Mouse (Mus musculus): ENCODE measurements around the gene Rpia. TPM values are rescaled to one million over a fixed set of nuclear protein-coding genes. Genes with fewer than 3 reads are reported as not detected.
A peak's percentile ranks its signal among the peaks of the same experiment; 100 is the strongest.

Rpia gene
- polyA plus RNA-seq, 1 experiment from 2014 or later = 2.6 TPM

DNA sequence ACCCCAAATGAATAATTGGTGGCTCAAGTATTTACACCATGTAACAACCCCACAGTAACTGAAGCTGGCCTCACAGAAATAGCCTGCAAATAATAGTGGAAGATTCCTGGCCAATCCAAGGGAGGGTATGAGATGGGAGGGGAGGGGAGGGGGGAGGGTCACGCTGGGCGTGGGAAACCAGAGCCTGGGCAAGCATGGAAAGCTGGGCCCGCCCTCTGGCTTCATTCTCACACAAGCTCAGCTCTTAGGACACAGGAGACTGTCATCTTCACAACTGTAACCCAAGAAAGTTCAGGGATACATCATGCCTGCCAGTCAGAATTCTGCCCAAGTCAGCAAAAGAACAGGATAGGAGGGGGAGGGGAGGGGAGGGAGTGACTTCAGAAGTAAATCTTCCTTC lies 6.2 kb downstream of the Rpia start:
- TF ChIP-seq EP300 (optimal IDR thresholded peaks at IDR 0.05) (no peak), CTCF (IDR thresholded peaks at IDR 0.05; ENCODE audit: low read depth) (no peak)
- H3K9me3 ChIP-seq (ENCODE audit: control insufficient read depth, low read length) = no peaks in the 10 kb centered on the region
- 0 out of 2 replicates have a peak overlapping the region, but pooled peaks have one; percentile 4 for H3K27ac ChIP-seq (replicated peaks)
- ATAC-seq (ENCODE audit: low FRiP score, low TSS enrichment) = no peak
- no peak overlapping the region for H3K4me2 ChIP-seq (replicated peaks; ENCODE audit: low read depth)
- peaks cover 5% of the 10 kb centered on the region; the same call in 1 of the 2 replicates for H3K36me3 ChIP-seq (ENCODE audit: control insufficient read depth, insufficient read depth, low read length)
- H3K9ac ChIP-seq (ENCODE audit: low read length) = no peak overlapping the region
- H3K4me1 ChIP-seq (replicated peaks; ENCODE audit: control insufficient read depth, insufficient read depth) = no peaks in the 10 kb centered on the region; the same call in 1 of the 2 replicates
- DNase-seq (ENCODE audit: low spot score) = no peak
- H3K4me3 ChIP-seq (ENCODE audit: low read depth, low read length) = no peak overlapping the region
- 47% methylated on average over 3 of the region's 3 CpGs for WGBS
- H3K27me3 ChIP-seq (ENCODE audit: control insufficient read depth, insufficient read depth, low read length) = no peaks in the 10 kb centered on the region

DNA sequence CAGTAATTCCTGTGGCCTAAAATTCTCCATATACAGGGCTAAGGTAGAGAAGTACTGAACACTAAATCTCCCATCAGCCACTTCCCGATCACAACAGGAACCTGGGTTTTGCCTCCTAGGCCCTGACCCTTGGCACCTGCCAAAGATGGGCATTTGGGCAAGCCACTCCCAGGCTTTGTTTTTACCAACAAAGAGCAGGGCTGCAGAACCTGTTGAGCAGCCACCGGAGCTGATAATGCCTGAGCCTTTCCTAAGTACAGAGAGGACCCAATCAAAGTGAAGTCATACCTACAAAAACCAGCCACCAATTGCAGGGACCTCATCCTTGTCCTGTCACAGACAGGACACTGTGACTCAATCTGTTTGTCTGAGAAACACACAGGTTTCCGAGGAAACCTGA lies 7.2 kb downstream of the Rpia start:
- H3K9ac ChIP-seq (ENCODE audit: low read length) = no peak overlapping the region
- no peaks in the 10 kb centered on the region for H3K9me3 ChIP-seq (ENCODE audit: control insufficient read depth, low read length)
- H3K4me2 ChIP-seq (replicated peaks; ENCODE audit: low read depth) = no peak overlapping the region
- WGBS = 55% methylated on average over 3 of the region's 3 CpGs
- no peak for TF ChIP-seq EP300 (optimal IDR thresholded peaks at IDR 0.05)
- no peak for TF ChIP-seq CTCF (IDR thresholded peaks at IDR 0.05; ENCODE audit: low read depth)
- DNase-seq (ENCODE audit: low spot score) (peak; percentile 46), ATAC-seq (ENCODE audit: low FRiP score, low TSS enrichment) (no peak)
- no peak overlapping the region for H3K4me3 ChIP-seq (ENCODE audit: low read depth, low read length)
- no peak overlapping the region for H3K27ac ChIP-seq (replicated peaks)
- H3K27me3 ChIP-seq (ENCODE audit: control insufficient read depth, insufficient read depth, low read length) = no peaks in the 10 kb centered on the region
- H3K36me3 ChIP-seq (ENCODE audit: control insufficient read depth, insufficient read depth, low read length) = peaks cover 5% of the 10 kb centered on the region; the same call in 1 of the 2 replicates
- no peaks in the 10 kb centered on the region for H3K4me1 ChIP-seq (replicated peaks; ENCODE audit: control insufficient read depth, insufficient read depth)

- Histone ChIP-seq H3K36me3 (ENCODE audit: control insufficient read depth, insufficient read depth, low read length) (peaks cover 5% of the 10 kb centered on the region; the same call in 1 of the 2 replicates), H3K4me3 (ENCODE audit: low read depth, low read length) (no peak overlapping the region), H3K4me1 (replicated peaks; ENCODE audit: control insufficient read depth, insufficient read depth) (no peaks in the 10 kb centered on the region), H3K27me3 (ENCODE audit: control insufficient read depth, insufficient read depth, low read length) (no peaks in the 10 kb centered on the region), H3K27ac (replicated peaks) (no peak overlapping the region), H3K9ac (ENCODE audit: low read length) (no peak overlapping the region), H3K9me3 (ENCODE audit: control insufficient read depth, low read length) (no peaks in the 10 kb centered on the region), H3K4me2 (replicated peaks; ENCODE audit: low read depth) (no peak overlapping the region)
- no peak for TF ChIP-seq CTCF (IDR thresholded peaks at IDR 0.05; ENCODE audit: low read depth)
- TF ChIP-seq EP300 (optimal IDR thresholded peaks at IDR 0.05) = no peak
- DNase-seq (ENCODE audit: low spot score) (no peak), ATAC-seq (ENCODE audit: low FRiP score, low TSS enrichment) (no peak)
- WGBS = 83% methylated on average over 2 of the region's 2 CpGs
Observed at GRCm38 (mm10) chr6:70781336-70781735, 10.7 kb downstream of the Rpia start.

DNA sequence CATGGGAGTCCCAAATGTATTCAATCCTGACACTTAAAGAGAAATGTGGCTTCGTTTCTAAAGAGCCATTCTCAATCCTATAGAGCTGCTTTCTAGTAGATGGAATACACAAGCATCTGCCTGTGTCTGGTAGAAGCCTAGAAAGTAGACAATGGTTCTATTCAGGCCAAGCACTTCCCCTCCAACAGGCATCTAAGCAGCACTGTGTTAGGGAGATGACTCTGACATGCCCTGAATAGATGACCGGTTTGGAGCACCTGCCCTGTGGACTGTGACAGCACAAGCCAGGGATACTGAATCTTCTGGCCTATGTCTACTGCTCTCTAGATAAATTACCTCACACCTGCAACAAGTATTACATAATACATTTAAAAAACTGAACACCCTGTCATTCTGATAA lies 17.7 kb downstream of the Rpia start:
- no peaks in the 10 kb centered on the region for H3K9me3 ChIP-seq (ENCODE audit: control insufficient read depth, low read length)
- no peaks in the 10 kb centered on the region for H3K4me1 ChIP-seq (replicated peaks; ENCODE audit: control insufficient read depth, insufficient read depth)
- no peak for DNase-seq (ENCODE audit: low spot score)
- ATAC-seq (ENCODE audit: low FRiP score, low TSS enrichment) = no peak
- no peak overlapping the region for H3K27ac ChIP-seq (replicated peaks)
- H3K9ac ChIP-seq (ENCODE audit: low read length) = no peak overlapping the region
- WGBS = 72% methylated on average over 2 of the region's 2 CpGs
- no peak overlapping the region for H3K4me3 ChIP-seq (ENCODE audit: low read depth, low read length)
- no peak for TF ChIP-seq CTCF (IDR thresholded peaks at IDR 0.05; ENCODE audit: low read depth)
- TF ChIP-seq EP300 (optimal IDR thresholded peaks at IDR 0.05) = no peak
- no peak overlapping the region for H3K4me2 ChIP-seq (replicated peaks; ENCODE audit: low read depth)
- H3K36me3 ChIP-seq (ENCODE audit: control insufficient read depth, insufficient read depth, low read length) = peaks cover 5% of the 10 kb centered on the region
- H3K27me3 ChIP-seq (ENCODE audit: control insufficient read depth, insufficient read depth, low read length) = no peaks in the 10 kb centered on the region

DNA sequence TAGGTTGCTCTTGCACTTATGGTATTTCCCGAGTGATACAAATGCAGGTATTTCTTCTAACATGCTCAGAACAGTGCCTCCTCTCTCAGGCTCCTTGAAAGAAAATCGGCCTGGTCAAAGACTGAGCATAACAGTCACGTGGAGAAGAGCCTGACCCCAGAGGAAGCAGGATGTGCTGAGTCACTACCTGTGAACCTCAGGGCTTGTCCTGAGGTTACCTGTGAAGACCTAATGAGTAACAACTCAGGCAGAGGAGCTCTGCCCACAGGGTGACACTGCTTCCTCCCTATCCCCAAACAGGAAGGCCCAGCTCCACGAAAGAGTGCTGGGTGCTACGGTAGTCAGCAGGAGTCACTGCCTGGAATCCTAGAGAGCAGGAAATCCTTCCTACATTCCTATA lies 18.3 kb downstream of the Rpia start:
- WGBS = 82% methylated on average over 5 of the region's 5 CpGs
- Histone ChIP-seq H3K36me3 (ENCODE audit: control insufficient read depth, insufficient read depth, low read length) (peaks cover 5% of the 10 kb centered on the region), H3K4me2 (replicated peaks; ENCODE audit: low read depth) (no peak overlapping the region), H3K9me3 (ENCODE audit: control insufficient read depth, low read length) (no peaks in the 10 kb centered on the region), H3K4me1 (replicated peaks; ENCODE audit: control insufficient read depth, insufficient read depth) (no peaks in the 10 kb centered on the region), H3K27me3 (ENCODE audit: control insufficient read depth, insufficient read depth, low read length) (no peaks in the 10 kb centered on the region), H3K9ac (ENCODE audit: low read length) (no peak overlapping the region), H3K27ac (replicated peaks) (no peak overlapping the region), H3K4me3 (ENCODE audit: low read depth, low read length) (no peak overlapping the region)
- ATAC-seq (ENCODE audit: low FRiP score, low TSS enrichment) = peak; percentile 40; the same call in 1 of the 2 replicates
- DNase-seq (ENCODE audit: low spot score) = no peak
- TF ChIP-seq EP300 (optimal IDR thresholded peaks at IDR 0.05) (no peak), CTCF (IDR thresholded peaks at IDR 0.05; ENCODE audit: low read depth) (no peak)

DNA sequence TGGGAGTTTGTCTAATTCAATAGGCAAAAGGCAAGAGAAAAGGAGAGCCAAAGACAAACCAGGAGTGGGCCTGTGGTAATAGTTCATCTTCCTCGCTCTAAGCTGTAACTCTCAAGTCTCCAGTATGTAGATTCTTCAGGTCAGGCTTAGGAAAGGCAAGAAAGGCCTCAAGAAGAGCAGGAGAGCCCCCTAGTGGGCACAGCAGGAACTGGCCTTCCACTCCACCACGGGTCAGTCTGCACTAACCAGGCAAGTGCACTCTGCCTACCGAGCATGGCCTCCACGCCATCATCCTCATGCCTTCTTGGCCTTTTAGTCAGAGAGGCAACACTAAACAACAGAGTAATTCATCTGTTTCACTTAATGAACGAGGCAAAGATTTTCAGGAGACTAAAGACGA lies 23.3 kb downstream of the Rpia start:
- no peak overlapping the region for H3K4me2 ChIP-seq (replicated peaks; ENCODE audit: low read depth)
- no peaks in the 10 kb centered on the region for H3K9me3 ChIP-seq (ENCODE audit: control insufficient read depth, low read length)
- H3K27ac ChIP-seq (replicated peaks) = no peak overlapping the region
- 0 out of 2 replicates have a peak, but pooled peaks have one; percentile 51 for ATAC-seq (ENCODE audit: low FRiP score, low TSS enrichment)
- peaks cover 2% of the 10 kb centered on the region; the same call in 1 of the 2 replicates for H3K36me3 ChIP-seq (ENCODE audit: control insufficient read depth, insufficient read depth, low read length)
- H3K4me1 ChIP-seq (replicated peaks; ENCODE audit: control insufficient read depth, insufficient read depth) = no peaks in the 10 kb centered on the region
- TF ChIP-seq CTCF (IDR thresholded peaks at IDR 0.05; ENCODE audit: low read depth) (peak; percentile 94), EP300 (optimal IDR thresholded peaks at IDR 0.05) (no peak)
- no peaks in the 10 kb centered on the region for H3K27me3 ChIP-seq (ENCODE audit: control insufficient read depth, insufficient read depth, low read length)
- no peak overlapping the region for H3K9ac ChIP-seq (ENCODE audit: low read length)
- H3K4me3 ChIP-seq (ENCODE audit: low read depth, low read length) = no peak overlapping the region
- DNase-seq (ENCODE audit: low spot score) = peak; percentile 79
- WGBS = 34% methylated on average over 6 of the region's 6 CpGs

All from stomach, postnatal 0 days (tissue).